Mouse (Mus musculus): ENCODE results near the gene Gpr108.

DNA sequence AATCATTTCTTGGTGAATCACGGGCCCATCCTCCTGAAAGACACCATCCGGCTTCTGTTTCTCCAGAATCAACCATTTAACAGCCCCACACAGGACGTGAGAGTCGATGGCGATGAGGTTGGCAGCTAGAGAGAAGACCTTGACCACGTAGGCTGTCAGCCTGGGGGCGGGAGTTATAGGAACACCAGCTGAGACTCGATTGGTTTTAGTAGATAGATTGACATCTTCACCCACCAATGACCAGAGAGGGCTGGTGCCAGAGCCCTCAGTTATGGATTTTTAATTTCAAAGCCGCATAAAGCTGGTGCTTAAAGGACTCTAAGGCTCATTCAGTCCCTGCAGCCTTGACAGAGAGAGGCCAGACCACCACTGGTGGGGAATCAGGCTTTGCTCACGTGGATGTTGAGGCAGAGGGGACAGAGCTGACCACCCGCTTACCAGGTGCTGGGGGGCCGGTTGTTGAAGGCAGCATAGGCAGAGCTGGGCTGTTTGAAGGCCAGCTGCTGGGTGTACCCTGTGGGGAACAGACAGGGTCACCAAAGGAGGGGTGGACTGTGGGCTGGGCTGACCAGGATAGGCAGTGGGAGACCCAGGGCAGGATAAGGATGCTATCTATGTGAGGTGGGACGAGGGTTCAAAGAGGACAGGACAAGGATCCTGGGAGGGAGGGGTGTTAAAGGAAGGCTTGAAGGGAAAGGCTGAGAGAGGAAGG lies 33.4 kb downstream of the Gpr108 start:
- TF ChIP-seq GATA1 (IDR thresholded peaks at IDR 0.05; ENCODE audit: borderline replicate concordance, low read length) = no peak
- TF ChIP-seq FLI1 (IDR thresholded peaks at IDR 0.05; ENCODE audit: low read length) = no peak

Data from megakaryocyte, embryonic 14.5 days (primary cell).